Mouse (Mus musculus) thymus, adult 2 months (tissue): Measurements from ENCODE around the gene Noct. TPM values are rescaled to one million over a fixed set of nuclear protein-coding genes. Genes with fewer than 3 reads are reported as not detected.
"Not testable (repeated sequence)": the region's sequence is repeated elsewhere in the genome, so short reads cannot be mapped to it uniquely, and the experiment has no call there.

ENCODE experiments used
- DNase-seq: peaks from one replicate; pipeline ENCODE4 v3.0.0; 2021
- H3K27ac ChIP-seq: fragments of 200-500 bp; 2 replicates; pipeline ENCODE4 v1.5.1; 2012; ENCODE audit warnings: low read length, control low read depth; ENCODE audit not compliant: control insufficient read depth, insufficient read depth
- H3K27me3 ChIP-seq: fragments of 200-500 bp; 2 replicates; pipeline ENCODE4 v1.6.1; 2012; ENCODE audit warnings: mild to moderate bottlenecking, low read length, moderate library complexity, mixed read lengths; ENCODE audit not compliant: control insufficient read depth, insufficient read depth
- H3K36me3 ChIP-seq: fragments of 200-500 bp; 2 replicates; pipeline ENCODE4 v1.6.1; 2012; ENCODE audit warnings: mild to moderate bottlenecking, low read length, moderate library complexity; ENCODE audit not compliant: control insufficient read depth, insufficient read depth
- H3K4me1 ChIP-seq: fragments of 200-500 bp; replicated peaks from 2 replicates; pipeline ENCODE4 v1.6.1; 2012; ENCODE audit warnings: low read length; ENCODE audit not compliant: control insufficient read depth, insufficient read depth
- H3K4me3 ChIP-seq: fragments of 200-500 bp; 2 replicates; pipeline ENCODE4 v1.5.1; 2012; ENCODE audit warnings: mild to moderate bottlenecking, low read length, control low read depth, moderate library complexity; ENCODE audit not compliant: control insufficient read depth, insufficient read depth
- CTCF ChIP-seq: fragments of 200-500 bp; IDR thresholded peaks from 2 replicates; pipeline ENCODE4 v1.5.1; 2012; ENCODE audit warnings: mild to moderate bottlenecking, control low read depth, low read length, moderate library complexity, borderline replicate concordance; ENCODE audit not compliant: control insufficient read depth, poor library complexity, insufficient read depth; ENCODE audit errors: extremely low read depth
- POLR2A ChIP-seq: fragments of 200-500 bp; IDR thresholded peaks from 2 replicates; pipeline ENCODE4 v1.6.1; 2012; ENCODE audit warnings: mild to moderate bottlenecking, low read length, control low read depth, moderate library complexity; ENCODE audit not compliant: control insufficient read depth, poor library complexity, insufficient read depth; ENCODE audit errors: extremely low read depth
- WGBS: fragments of 180-500 bp; shearing (Covaris S2); methylation state at CpG from one replicate; pipeline ENCODE4 v1.1.7; 2018; 5-methylcytosine and 5-hydroxymethylcytosine counted together
- polyA plus RNA-seq: library from polyadenylated mRNA; depleted of rRNA; stranded (reverse); fragments of >200 nt; gene quantifications from 2 replicates; pipeline ENCODE4 v1.2.3, GENCODE M21; 2012

The Noct gene
- polyA plus RNA-seq, 1 experiment = 30.8 TPM

DNA sequence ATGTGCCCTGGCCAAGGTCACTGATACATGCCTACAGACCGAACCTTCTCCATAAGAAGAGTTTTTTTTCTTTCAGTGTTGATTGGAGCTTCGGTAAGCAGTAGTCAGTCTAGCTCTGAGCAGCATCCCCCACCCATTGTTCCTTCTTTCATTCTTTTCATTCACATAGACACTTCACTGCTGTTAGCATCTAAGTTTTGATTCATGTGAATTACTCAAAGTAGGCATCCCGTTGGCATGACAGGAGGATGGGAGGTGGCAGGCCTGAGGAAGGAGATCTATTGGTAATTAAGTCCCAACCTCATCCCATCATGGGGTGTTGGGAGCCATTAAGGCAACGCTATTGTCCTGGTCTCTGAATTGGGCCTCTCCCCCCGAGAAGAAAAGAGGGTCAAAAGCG is 8.6 kb upstream of the Noct start:
- no peak for DNase-seq
- 91% methylated on average over 6 of the region's 6 CpGs for WGBS
- no peaks in the 10 kb centered on the region for H3K27me3 ChIP-seq
- no peaks in the 10 kb centered on the region for H3K36me3 ChIP-seq
- no peak for TF ChIP-seq POLR2A
- TF ChIP-seq CTCF = no peak
- H3K27ac ChIP-seq = no peak overlapping the region
- no peaks in the 10 kb centered on the region for H3K4me1 ChIP-seq
- no peak overlapping the region for H3K4me3 ChIP-seq

DNA sequence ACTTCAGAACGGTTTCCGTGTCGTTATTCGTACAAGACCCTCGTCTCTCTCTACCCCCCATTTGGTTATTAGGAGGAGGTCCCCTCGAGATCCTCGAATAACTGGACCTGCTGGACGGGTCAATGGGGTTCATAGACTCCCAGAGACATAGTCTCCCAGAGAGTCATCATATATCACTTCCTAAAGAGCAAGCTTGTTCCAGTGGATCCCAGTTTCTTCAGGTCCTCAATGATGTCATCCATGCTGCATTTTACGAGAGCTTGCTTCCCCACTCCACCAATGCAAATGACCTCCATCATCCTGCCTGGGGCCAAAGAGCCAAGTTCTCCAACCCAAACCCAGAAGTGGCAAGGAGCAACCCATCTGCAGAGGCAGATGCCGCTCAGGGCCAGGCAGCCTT is 7.9 kb upstream of the Noct start:
- H3K36me3 ChIP-seq, H3K4me1 ChIP-seq, H3K27me3 ChIP-seq, DNase-seq, H3K4me3 ChIP-seq, H3K27ac ChIP-seq: not testable (repeated sequence)
- 95% methylated on average over 8 of the region's 10 CpGs for WGBS

GRCm38 (mm10) chr3:51218385-51218784 is 5.9 kb upstream of the Noct start:
- H3K27ac ChIP-seq = not testable (repeated sequence)
- WGBS = 97% methylated on average over 6 of the region's 6 CpGs

GRCm38 (mm10) chr3:51219213-51219612 is 5.0 kb upstream of the Noct start:
- 83% methylated on average over 5 of the region's 5 CpGs for WGBS

More at GRCm38 (mm10) chr3:51218385-51218784, 5.9 kb upstream of the Noct start:
- not testable (repeated sequence) for H3K4me3 ChIP-seq, H3K36me3 ChIP-seq, H3K27me3 ChIP-seq, DNase-seq, H3K4me1 ChIP-seq

DNA sequence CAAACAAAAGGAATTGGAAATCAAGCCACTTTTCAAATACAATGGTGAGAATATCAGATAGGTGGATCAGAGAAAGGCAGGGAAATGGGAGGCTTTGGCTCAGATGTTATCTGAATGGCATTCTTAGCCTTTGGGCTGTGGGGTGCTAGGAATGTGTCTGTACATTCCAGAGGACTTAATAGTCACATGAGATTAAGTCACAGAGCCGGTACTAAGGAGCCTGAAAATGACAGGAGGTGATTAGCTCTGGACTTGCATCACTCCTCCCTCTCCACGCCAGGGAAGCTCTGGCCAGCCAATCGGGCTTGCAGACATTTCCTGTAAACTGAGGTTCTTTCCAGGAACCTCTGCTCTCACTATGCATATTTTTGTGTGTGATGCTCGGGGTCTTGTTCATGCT is 3.4 kb upstream of the Noct start:
- H3K27ac ChIP-seq = no peak overlapping the region
- H3K4me3 ChIP-seq = no peak overlapping the region
- H3K27me3 ChIP-seq = no peaks in the 10 kb centered on the region
- DNase-seq = no peak
- peaks cover 4% of the 10 kb centered on the region; the same call in 1 of the 2 replicates for H3K4me1 ChIP-seq
- TF ChIP-seq CTCF = no peak
- no peak for TF ChIP-seq POLR2A
- no peaks in the 10 kb centered on the region for H3K36me3 ChIP-seq
- 70% methylated on average over 4 of the region's 4 CpGs for WGBS

More at GRCm38 (mm10) chr3:51219213-51219612, 5.0 kb upstream of the Noct start:
- no peak overlapping the region for H3K4me3 ChIP-seq
- H3K36me3 ChIP-seq = no peaks in the 10 kb centered on the region
- no peak for TF ChIP-seq POLR2A
- TF ChIP-seq CTCF = no peak
- H3K27me3 ChIP-seq = no peaks in the 10 kb centered on the region
- H3K27ac ChIP-seq = no peak overlapping the region
- H3K4me1 ChIP-seq = peaks cover 4% of the 10 kb centered on the region; the same call in 1 of the 2 replicates
- DNase-seq = no peak

DNA sequence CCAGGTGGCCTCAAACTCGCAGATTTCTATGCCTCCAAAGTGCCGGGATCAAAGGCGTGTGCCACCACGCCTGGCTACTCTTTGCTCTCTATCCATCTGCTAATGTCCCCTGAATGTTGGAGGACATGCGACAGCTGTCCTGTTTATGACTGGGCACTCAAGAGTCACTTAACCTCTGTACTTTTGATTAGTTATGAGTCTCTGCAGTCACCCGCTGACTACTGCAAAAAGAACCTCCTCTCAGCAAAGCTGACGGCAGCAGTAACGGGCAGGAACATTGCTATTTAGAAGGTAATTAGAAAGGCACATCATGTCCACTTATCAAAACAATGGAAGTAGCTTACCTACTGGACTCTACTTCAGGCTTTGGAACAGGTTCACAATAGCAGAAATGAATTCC is 2.4 kb upstream of the Noct start:
- H3K4me1 ChIP-seq = peaks cover 11% of the 10 kb centered on the region
- no peak overlapping the region for H3K4me3 ChIP-seq
- no peak for DNase-seq
- H3K36me3 ChIP-seq = no peaks in the 10 kb centered on the region
- 91% methylated on average over 8 of the region's 8 CpGs for WGBS
- TF ChIP-seq CTCF (no peak), POLR2A (no peak)
- no peak overlapping the region for H3K27ac ChIP-seq
- H3K27me3 ChIP-seq = no peaks in the 10 kb centered on the region

GRCm38 (mm10) chr3:51222302-51222701 is 1.9 kb upstream of the Noct start:
- TF ChIP-seq CTCF (no peak), POLR2A (no peak)
- 97% methylated on average over 6 of the region's 6 CpGs for WGBS
- Histone ChIP-seq H3K36me3 (no peaks in the 10 kb centered on the region), H3K27me3 (no peaks in the 10 kb centered on the region), H3K4me1 (peaks cover 13% of the 10 kb centered on the region), H3K4me3 (no peak overlapping the region), H3K27ac (no peak overlapping the region)
- no peak for DNase-seq
